Mouse (Mus musculus) thymus, postnatal 36 days (tissue): ENCODE data around the gene Thy1.
A peak's percentile ranks its signal among the peaks of the same experiment; 100 is the strongest.

Experiments
- DNase-seq, 2 experiments: peaks; one replicate each; pipeline ENCODE4 v3.0.0; 2022; ENCODE audit warnings: mixed read lengths in 2 of 2

Thy1 gene

GRCm38 (mm10) chr9:44069252-44069651 lies 26.1 kb downstream of the Thy1 start:
- DNase-seq = no peak

GRCm38 (mm10) chr9:44070113-44070843 lies 27.1 kb downstream of the Thy1 start:
- DNase-seq = no peak

- DNase-seq = no peak
Observed at GRCm38 (mm10) chr9:44070844-44071231, 27.7 kb downstream of the Thy1 start.

DNA sequence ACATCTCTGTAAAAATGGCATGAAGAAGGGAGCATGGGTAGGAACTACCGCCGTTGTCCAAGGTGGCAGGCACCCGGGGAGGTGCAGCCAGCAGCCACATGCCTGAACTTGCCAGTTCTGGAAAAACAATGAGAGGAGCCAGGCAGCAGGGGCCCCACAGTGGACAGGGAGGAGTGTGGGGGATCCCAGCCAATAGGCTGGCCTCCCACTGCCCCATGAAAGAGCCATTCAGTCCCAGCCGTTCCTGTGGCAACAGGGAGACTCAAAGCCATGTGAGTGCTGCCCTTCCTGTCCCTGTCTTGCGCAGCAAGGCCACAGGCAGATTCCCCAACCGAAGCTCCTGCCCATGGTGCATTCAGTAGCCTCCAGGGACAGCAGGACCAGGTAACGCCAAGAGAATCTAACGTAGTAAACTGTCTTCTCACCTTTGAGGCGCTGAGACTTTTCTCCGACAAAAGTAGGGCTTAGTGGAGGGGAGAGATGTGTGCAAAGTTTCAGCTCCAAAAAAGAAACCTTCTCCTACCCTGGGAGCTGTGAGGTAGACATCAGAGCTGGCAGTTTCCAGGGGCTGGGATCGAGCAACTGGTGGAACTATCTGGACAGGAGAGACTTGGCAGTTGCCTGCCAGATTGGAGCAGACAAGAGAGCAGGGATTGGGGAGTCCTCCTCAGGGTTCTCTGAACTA lies 28.9 kb downstream of the Thy1 start:
- no peak for DNase-seq

DNA sequence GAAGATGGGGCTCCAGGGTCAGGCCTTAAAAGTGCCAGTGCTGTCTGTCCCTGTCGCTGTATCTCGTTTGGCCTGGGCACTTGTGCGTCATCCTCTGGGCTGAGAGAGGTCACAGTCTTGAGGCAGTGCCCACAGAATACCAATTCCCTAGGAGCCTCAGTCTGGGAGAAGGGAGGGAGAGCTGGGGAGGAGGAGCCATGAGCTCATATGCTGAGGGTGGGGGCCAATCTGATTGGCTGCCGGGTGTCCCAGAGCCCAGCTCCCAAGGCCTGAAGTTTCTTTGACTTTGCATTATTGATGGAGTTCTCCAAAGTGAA lies 29.4 kb downstream of the Thy1 start:
- DNase-seq = no peak

- DNase-seq = no peak
Observed at GRCm38 (mm10) chr9:44073115-44073514, 29.9 kb downstream of the Thy1 start.

GRCm38 (mm10) chr9:44074395-44075275 lies 31.5 kb downstream of the Thy1 start:
- no peak for DNase-seq

DNA sequence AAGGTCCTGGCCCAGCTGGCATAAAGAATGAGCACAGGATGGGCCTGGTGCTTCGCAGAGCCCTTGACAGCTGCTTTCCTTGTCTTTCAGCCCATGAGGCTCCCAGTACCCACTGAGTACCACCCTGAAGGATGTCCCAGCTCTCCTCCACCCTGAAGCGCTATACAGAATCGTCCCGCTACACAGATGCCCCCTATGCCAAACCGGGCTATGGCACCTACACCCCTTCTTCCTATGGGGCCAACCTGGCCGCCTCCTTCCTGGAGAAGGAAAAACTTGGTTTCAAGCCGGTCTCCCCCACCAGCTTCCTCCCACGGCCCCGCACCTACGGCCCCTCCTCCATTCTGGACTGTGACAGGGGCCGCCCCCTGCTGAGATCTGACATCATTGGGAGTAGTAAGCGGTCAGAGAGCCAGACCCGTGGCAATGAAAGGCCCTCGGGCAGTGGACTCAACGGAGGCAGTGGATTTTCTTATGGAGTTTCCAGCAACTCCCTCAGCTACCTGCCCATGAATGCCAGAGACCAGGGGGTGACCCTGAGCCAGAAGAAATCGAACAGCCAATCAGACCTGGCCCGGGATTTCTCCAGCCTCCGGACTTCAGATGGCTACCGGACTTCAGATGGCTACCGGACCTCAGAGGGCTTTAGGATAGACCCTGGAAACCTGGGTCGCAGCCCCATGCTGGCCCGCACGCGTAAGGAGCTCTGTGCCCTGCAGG lies 32.3 kb downstream of the Thy1 start:
- no peak for DNase-seq

DNA sequence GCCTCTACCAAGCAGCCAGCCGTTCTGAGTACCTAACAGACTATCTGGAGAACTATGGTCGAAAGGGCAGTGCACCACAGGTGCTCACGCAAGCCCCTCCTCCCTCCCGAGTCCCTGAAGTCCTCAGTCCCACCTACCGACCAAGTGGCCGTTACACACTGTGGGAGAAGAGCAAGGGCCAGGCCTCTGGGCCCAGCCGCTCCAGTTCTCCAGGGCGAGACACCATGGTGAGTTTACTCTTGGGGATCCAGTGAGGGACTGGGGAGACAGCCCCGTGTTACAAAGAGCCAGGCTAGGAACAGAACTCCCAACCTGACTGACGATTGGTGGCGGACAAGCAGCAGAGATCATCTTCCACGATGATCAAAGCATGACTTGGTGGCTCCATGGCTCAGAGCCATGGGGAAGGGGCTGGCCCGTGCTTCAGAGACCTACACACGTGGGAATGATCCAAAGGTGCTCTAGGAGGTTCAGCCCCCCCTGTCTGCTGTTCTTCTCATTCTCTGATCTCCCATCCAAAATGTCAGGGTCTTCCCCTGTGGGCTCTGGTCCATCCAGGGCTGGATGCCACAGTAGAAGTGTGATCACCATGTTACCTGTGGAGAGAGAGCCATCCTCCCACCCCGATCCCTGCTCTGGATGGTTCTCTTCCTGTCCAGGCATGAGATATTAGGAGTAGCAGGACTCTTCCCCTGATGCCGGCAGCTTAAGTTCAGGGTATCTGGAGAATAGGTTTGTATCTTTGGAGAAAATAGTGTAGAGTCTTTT lies 33.0 kb downstream of the Thy1 start:
- DNase-seq = no peak

DNA sequence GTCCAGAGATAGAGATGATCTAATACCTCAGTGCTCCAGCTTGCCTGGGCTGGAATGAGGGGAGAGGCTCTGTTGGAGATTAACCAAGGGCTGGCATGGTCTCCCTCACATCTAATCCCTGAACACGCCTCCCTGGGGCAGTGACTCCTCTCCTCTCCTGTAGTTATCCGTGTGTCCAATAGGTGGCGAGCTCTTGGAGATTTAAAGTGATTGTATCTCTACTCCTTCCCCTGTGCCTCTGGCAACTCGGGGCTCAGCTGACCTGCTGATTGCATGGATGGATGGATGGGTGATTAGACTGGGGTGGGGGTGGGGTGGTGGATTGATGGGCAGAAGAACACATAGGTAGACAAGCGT lies 33.6 kb downstream of the Thy1 start:
- peak in 1 of 2 experiments; percentile 41 for DNase-seq

GRCm38 (mm10) chr9:44077266-44077910 lies 34.2 kb downstream of the Thy1 start:
- no peak for DNase-seq

DNA sequence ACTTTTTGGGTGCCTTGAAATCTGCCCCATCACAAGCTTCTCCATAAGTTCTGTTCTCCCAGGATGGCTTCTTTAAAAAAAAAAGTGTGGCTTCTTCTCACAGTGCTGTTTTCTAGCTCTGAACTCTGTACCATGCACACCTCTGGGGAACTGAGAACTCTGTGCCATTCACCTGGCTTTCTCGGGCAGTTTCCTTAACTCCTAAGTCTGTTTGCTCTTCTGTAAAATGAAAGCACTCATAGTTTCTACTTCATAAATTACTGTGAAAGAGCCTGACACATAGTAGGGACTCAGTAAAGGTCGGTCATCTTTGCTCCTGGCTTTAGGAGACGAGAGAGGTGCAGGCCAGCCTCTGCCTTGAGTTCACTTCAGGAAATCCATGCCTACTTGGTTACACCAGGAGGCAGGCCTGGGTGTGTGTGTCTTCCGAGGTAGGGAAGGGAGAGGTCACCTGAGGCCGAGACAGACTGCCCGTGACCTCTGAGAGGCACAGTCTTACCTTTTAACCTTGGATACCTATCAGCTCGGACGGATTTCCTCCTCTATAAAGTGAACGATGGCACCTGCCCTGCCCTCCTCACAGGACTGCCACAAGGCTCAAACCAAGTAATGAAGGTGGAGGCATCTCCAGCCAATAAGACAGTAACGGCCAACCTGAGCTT lies 35.1 kb downstream of the Thy1 start:
- no peak for DNase-seq

DNA sequence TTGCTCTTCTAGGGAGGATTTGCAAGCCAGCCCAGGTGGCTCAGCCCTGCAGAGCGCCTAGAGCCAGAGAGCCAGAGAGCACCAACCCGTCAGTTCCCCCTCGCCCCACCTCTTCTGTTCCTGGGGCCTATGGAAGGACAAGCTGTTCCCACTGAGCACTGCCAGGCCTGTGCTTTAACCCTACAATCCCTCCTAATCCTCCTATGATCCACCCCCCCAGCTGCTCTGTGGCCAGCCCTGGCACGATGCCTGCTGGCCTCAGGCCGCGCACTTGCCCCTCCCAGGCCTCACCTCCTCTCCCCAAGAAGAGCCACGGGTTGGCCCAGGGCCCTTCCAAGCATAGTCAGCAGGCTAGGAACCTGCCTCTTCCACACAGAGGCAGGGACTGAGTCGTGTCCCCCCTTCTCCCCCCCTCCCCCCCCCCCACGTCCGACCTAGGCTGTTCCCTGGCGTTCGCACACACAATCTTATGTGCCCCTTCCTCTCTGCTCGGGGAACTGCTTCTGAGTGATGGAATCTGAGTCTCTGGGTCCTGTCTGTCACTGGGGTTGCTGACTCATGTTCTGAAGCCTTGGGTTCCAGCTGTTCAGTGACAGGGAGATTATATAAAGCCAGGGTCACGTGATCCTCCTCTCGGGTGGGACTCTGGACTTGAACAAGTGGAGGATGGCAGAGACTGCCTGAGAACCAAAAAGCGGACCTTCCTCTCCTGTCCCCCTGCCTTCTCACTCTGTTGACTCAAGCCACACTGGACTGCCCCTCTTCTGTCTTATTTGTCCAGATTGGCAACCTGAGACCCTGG lies 36.0 kb downstream of the Thy1 start:
- DNase-seq = no peak

- DNase-seq = no peak
Observed at GRCm38 (mm10) chr9:44079997-44080780, 37.0 kb downstream of the Thy1 start.

DNA sequence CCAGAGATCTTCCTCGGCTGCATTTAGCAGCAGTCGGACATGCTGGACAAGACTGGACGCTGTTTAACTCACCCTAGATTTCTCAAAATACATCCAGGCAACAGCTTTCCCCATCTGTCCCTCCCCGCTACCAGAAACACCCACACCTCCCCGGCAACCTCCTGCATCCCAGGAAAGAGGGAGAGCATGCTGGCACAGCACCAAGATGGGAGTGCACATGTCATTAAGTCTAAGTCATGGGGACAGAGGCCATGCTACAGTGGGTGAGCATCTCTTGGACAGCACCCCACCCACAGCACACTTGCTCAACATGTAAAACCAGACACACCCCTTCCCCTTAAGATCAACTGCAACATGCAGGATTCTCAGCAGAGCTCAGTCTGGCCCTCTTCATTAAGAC lies 37.8 kb downstream of the Thy1 start:
- DNase-seq = no peak

DNA sequence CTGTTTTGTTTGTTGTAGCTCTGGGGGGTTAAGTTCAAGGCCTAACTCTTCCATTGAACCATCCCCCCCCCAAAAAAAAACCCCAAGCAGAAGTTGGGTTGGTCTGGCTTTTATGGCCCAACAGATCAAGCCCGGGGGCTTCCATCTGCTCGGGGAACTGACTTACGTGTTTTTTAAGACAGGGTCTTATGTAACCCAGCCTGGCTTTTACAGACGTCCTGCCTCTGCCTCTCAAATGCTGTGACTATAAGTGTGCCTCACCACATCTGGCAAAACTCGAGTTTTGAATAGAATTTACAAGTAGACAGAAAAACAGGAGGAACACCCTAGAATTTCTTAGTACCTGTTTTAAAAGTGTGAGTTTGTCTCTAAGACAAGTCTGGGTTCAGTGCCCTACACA lies 38.4 kb downstream of the Thy1 start:
- no peak for DNase-seq

DNA sequence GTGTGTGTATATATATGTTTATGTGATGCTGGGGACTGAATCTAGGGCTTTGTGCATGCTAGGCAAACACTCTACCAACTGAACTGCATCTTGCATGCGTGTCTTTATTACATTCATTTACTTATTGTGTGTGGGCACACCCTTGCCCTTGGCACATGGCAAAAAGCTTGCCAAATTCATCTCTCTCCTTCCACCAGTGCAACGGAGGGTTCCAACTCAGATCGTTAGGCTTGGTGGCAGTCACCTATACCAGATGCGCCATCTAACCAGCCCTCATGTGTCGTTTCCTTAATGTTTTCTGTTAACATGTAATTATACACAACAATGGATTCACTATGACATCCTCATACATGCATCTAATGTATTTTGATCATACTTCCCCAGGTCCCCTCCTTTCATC lies 39.1 kb downstream of the Thy1 start:
- no peak for DNase-seq

GRCm38 (mm10) chr9:44083392-44084121 lies 40.4 kb downstream of the Thy1 start:
- DNase-seq = no peak

- DNase-seq = no peak
Observed at GRCm38 (mm10) chr9:44084236-44084635, 41.1 kb downstream of the Thy1 start.
